Mouse (Mus musculus) activated CD4-positive, CD25-positive, alpha-beta regulatory T cell, adult 4 months (primary cell): Measurements from ENCODE around the gene Fgfrl1. TPM values are rescaled to one million over a fixed set of nuclear protein-coding genes. Genes with fewer than 3 reads are reported as not detected.
"Not testable (repeated sequence)": the region's sequence is repeated elsewhere in the genome, so short reads cannot be mapped to it uniquely, and the experiment has no call there.

Experiments
- ATAC-seq: one replicate; pipeline ENCODE4 v1.8.0; 2017
- polyA plus RNA-seq, 2 experiments: library from polyadenylated mRNA; unstranded; fragments of 100-300 nt; shearing (Covaris generic); gene quantifications; one replicate each; pipeline ENCODE4 v1.2.1; 2017

Gene Fgfrl1
- polyA plus RNA-seq, 2 experiments from 2014 or later, result not detected

- no peak for ATAC-seq
Measured at GRCm38 (mm10) chr5:108701341-108702021, 9.3 kb downstream of the Fgfrl1 start.

- no peak for ATAC-seq
Measured at GRCm38 (mm10) chr5:108703754-108704626, 11.8 kb downstream of the Fgfrl1 start.

- no peak for ATAC-seq
Measured at GRCm38 (mm10) chr5:108707758-108708157, 15.6 kb downstream of the Fgfrl1 start.

- ATAC-seq, result no peak
Measured at GRCm38 (mm10) chr5:108708419-108708818, 16.2 kb downstream of the Fgfrl1 start.

GRCm38 (mm10) chr5:108708981-108709731 lies 17.0 kb downstream of the Fgfrl1 start:
- ATAC-seq, result no peak

GRCm38 (mm10) chr5:108711968-108712367 lies 19.8 kb downstream of the Fgfrl1 start:
- no peak for ATAC-seq

GRCm38 (mm10) chr5:108713096-108713495 lies 20.9 kb downstream of the Fgfrl1 start:
- ATAC-seq, result no peak

GRCm38 (mm10) chr5:108713691-108714090 lies 21.5 kb downstream of the Fgfrl1 start:
- no peak for ATAC-seq

- ATAC-seq, result no peak
Measured at GRCm38 (mm10) chr5:108714149-108714548, 22.0 kb downstream of the Fgfrl1 start.

GRCm38 (mm10) chr5:108715974-108716373 lies 23.8 kb downstream of the Fgfrl1 start:
- no peak for ATAC-seq

GRCm38 (mm10) chr5:108718051-108718450 lies 25.9 kb downstream of the Fgfrl1 start:
- ATAC-seq, result no peak

- ATAC-seq, result no peak
Measured at GRCm38 (mm10) chr5:108719761-108720160, 27.6 kb downstream of the Fgfrl1 start.

GRCm38 (mm10) chr5:108724006-108724405 lies 31.8 kb downstream of the Fgfrl1 start:
- no peak for ATAC-seq

GRCm38 (mm10) chr5:108726557-108727248 lies 34.5 kb downstream of the Fgfrl1 start:
- ATAC-seq, result no peak

GRCm38 (mm10) chr5:108727425-108727824 lies 35.2 kb downstream of the Fgfrl1 start:
- ATAC-seq, result no peak

- ATAC-seq, result no peak
Measured at GRCm38 (mm10) chr5:108741844-108742243, 49.7 kb downstream of the Fgfrl1 start.

- ATAC-seq, result no peak
Measured at GRCm38 (mm10) chr5:108742596-108742995, 50.4 kb downstream of the Fgfrl1 start.

GRCm38 (mm10) chr5:108743856-108744255 lies 51.7 kb downstream of the Fgfrl1 start:
- no peak for ATAC-seq

- no peak for ATAC-seq
Measured at GRCm38 (mm10) chr5:108744629-108745028, 52.4 kb downstream of the Fgfrl1 start.

- no peak for ATAC-seq
Measured at GRCm38 (mm10) chr5:108750328-108751210, 58.4 kb downstream of the Fgfrl1 start.

GRCm38 (mm10) chr5:108751258-108751657 lies 59.1 kb downstream of the Fgfrl1 start:
- ATAC-seq, result not testable (repeated sequence)
